Mouse (Mus musculus): ENCODE data around the gene Gucy2c.

GRCm38 (mm10) chr6:136722565-136722964, 59.0 kb downstream of the Gucy2c start:
- TF ChIP-seq GATA1 (IDR thresholded peaks at IDR 0.05; ENCODE audit: low read length) (no peak), TAL1 (IDR thresholded peaks at IDR 0.05; ENCODE audit: low read length) (no peak)
